Mouse (Mus musculus) testis, adult 2 months (tissue): ENCODE measurements around the gene Trim54.

Experiments used
- CTCF ChIP-seq: fragments of 200-500 bp; IDR thresholded peaks from 2 replicates; pipeline ENCODE4 v1.5.1; 2012; ENCODE audit warnings: low read depth, mild to moderate bottlenecking, inconsistent platforms, low read length, moderate library complexity; ENCODE audit not compliant: control insufficient read depth, insufficient read depth, insufficient replicate concordance
- POLR2A ChIP-seq: fragments of 200-500 bp; IDR thresholded peaks from 2 replicates; pipeline ENCODE4 v1.6.1; 2012; ENCODE audit warnings: low read depth, mild to moderate bottlenecking, inconsistent platforms, low read length, moderate library complexity; ENCODE audit not compliant: control insufficient read depth

GRCm38 (mm10) chr5:31073176-31073575 is 43.3 kb upstream of the Trim54 start:
- TF ChIP-seq CTCF (no peak), POLR2A (no peak)
